Mouse (Mus musculus) neural tube, embryonic 11.5 days (tissue): ENCODE data around the gene Atxn1. TPM values are rescaled to one million over a fixed set of nuclear protein-coding genes. Genes with fewer than 3 reads are reported as not detected.
A peak's percentile ranks its signal among the peaks of the same experiment; 100 is the strongest.

Source experiments
- ATAC-seq: fragments of 200-750 bp; cut with Nextera tagmentation; 2 replicates; pipeline ENCODE4 v1.8.0; 2017; ENCODE audit warnings: moderate number of reproducible peaks, mild to moderate bottlenecking, moderate TSS enrichment, moderate library complexity; ENCODE audit not compliant: insufficient read depth, low FRiP score, low TSS enrichment
- DNase-seq: peaks from one replicate; pipeline ENCODE4 v3.0.0-alpha.2; 2015; ENCODE audit warnings: low spot score
- H3K27ac ChIP-seq: fragments of 300-500 bp; sonication (generic); 2 replicates; pipeline ENCODE4 v1.5.1; 2014; ENCODE audit warnings: low read depth, mild to moderate bottlenecking, low read length
- H3K27me3 ChIP-seq: fragments of 300-500 bp; sonication (generic); 2 replicates; pipeline ENCODE4 v1.6.1; 2014; ENCODE audit warnings: mild to moderate bottlenecking, low read length, mixed read lengths; ENCODE audit not compliant: control insufficient read depth, insufficient read depth
- H3K36me3 ChIP-seq: fragments of 300-500 bp; sonication (generic); 2 replicates; pipeline ENCODE4 v1.6.1; 2014; ENCODE audit warnings: mild to moderate bottlenecking, low read length, moderate library complexity, mixed read lengths; ENCODE audit not compliant: control insufficient read depth, insufficient read depth
- H3K4me1 ChIP-seq: fragments of 300-500 bp; sonication (generic); 2 replicates; pipeline ENCODE4 v1.6.1; 2014; ENCODE audit warnings: low read length, mixed read lengths; ENCODE audit not compliant: control insufficient read depth, insufficient read depth
- H3K4me2 ChIP-seq: fragments of 300-500 bp; sonication (generic); 2 replicates; pipeline ENCODE4 v1.6.1; 2014; ENCODE audit warnings: low read depth, mild to moderate bottlenecking, moderate library complexity
- H3K4me3 ChIP-seq: fragments of 300-500 bp; sonication (generic); 2 replicates; pipeline ENCODE4 v1.5.1; 2014; ENCODE audit warnings: low read depth, low read length
- H3K9ac ChIP-seq: fragments of 300-500 bp; sonication (generic); 2 replicates; pipeline ENCODE4 v1.6.1; 2014; ENCODE audit warnings: mild to moderate bottlenecking, low read length
- H3K9me3 ChIP-seq: fragments of 300-500 bp; sonication (generic); 2 replicates; pipeline ENCODE4 v1.6.1; 2016; ENCODE audit warnings: low read length; ENCODE audit not compliant: control insufficient read depth
- WGBS: fragments of 180-500 bp; shearing (Covaris S2); extraction: QIAGEN DNeasy Blood & Tissue Kit; methylation state at CpG from one replicate; pipeline ENCODE4 v1.1.7; 2014; 5-methylcytosine and 5-hydroxymethylcytosine counted together
- polyA plus RNA-seq: library from polyadenylated mRNA; unstranded; fragments of >200 nt; fragmentation: Nextera tagmentation; extraction: Ambion mirVana; gene quantifications from 2 replicates; pipeline ENCODE4 v1.2.1, GENCODE M21; 2014

The Atxn1 gene
- polyA plus RNA-seq, 1 experiment from 2014 or later, result 1.1 TPM

- no peaks in the 10 kb centered on the region for H3K9me3 ChIP-seq
- no peak overlapping the region for H3K9ac ChIP-seq
- H3K27ac ChIP-seq, result no peak overlapping the region
- 88% methylated on average over 6 of the region's 6 CpGs for WGBS
- no peaks in the 10 kb centered on the region for H3K36me3 ChIP-seq
- no peak overlapping the region for H3K4me3 ChIP-seq
- H3K4me1 ChIP-seq, result no peaks in the 10 kb centered on the region
- no peak for DNase-seq
- no peaks in the 10 kb centered on the region for H3K27me3 ChIP-seq
- no peak for ATAC-seq
- H3K4me2 ChIP-seq, result no peak overlapping the region
Measured at GRCm38 (mm10) chr13:45617988-45618387, 346.8 kb downstream of the Atxn1 start.

GRCm38 (mm10) chr13:45614762-45615161 lies 350.0 kb downstream of the Atxn1 start:
- H3K27me3 ChIP-seq, result no peaks in the 10 kb centered on the region
- 63% methylated on average over 11 of the region's 11 CpGs for WGBS
- no peaks in the 10 kb centered on the region for H3K36me3 ChIP-seq
- H3K4me1 ChIP-seq, result no peaks in the 10 kb centered on the region
- no peak overlapping the region for H3K9ac ChIP-seq
- no peaks in the 10 kb centered on the region for H3K9me3 ChIP-seq
- ATAC-seq (no peak), DNase-seq (no peak)
- H3K4me2 ChIP-seq, result no peak overlapping the region
- H3K27ac ChIP-seq, result no peak overlapping the region
- no peak overlapping the region for H3K4me3 ChIP-seq

- Histone ChIP-seq H3K9me3 (0 out of 2 replicates have a peak, but pooled peaks cover 3% of the 10 kb centered on the region), H3K4me1 (no peaks in the 10 kb centered on the region), H3K4me3 (no peak overlapping the region), H3K4me2 (no peak overlapping the region), H3K27ac (no peak overlapping the region), H3K9ac (no peak overlapping the region), H3K36me3 (no peaks in the 10 kb centered on the region), H3K27me3 (no peaks in the 10 kb centered on the region)
- ATAC-seq (no peak), DNase-seq (peak; percentile 38)
- WGBS, result 41% methylated on average over 5 of the region's 5 CpGs
Measured at GRCm38 (mm10) chr13:45613346-45613745, 351.5 kb downstream of the Atxn1 start.

DNA sequence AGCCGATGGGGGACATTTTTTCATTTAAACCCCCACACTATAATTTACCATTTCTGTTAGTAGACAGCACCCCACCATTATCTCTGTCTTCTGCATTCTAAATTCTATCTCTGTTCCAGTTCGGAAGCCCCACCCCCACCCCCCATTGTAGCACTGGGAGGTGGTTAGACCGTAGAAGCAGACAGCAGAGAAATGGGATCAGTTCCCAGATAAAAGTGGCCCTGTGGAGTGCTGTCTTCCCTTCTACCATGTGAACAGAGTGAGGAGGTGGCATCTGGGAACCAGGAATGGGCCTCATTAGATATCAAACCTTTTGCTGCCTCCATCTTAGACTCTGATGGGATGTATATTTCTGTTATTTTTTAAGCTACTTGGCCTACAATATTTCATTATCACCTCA lies 353.3 kb downstream of the Atxn1 start:
- H3K4me1 ChIP-seq, result no peaks in the 10 kb centered on the region
- H3K9ac ChIP-seq, result no peak overlapping the region
- no peaks in the 10 kb centered on the region for H3K36me3 ChIP-seq
- H3K9me3 ChIP-seq, result 0 out of 2 replicates have a peak, but pooled peaks cover 3% of the 10 kb centered on the region
- H3K27me3 ChIP-seq, result no peaks in the 10 kb centered on the region
- H3K4me3 ChIP-seq, result no peak overlapping the region
- H3K4me2 ChIP-seq, result no peak overlapping the region
- WGBS, result 82% methylated on average over 3 of the region's 3 CpGs
- no peak for DNase-seq
- no peak overlapping the region for H3K27ac ChIP-seq
- no peak for ATAC-seq

- no peaks in the 10 kb centered on the region for H3K36me3 ChIP-seq
- H3K27me3 ChIP-seq, result no peaks in the 10 kb centered on the region
- H3K4me3 ChIP-seq, result no peak overlapping the region
- no peak overlapping the region for H3K9ac ChIP-seq
- DNase-seq, result no peak
- no peak overlapping the region for H3K27ac ChIP-seq
- 59% methylated on average over 4 of the region's 4 CpGs for WGBS
- no peaks in the 10 kb centered on the region for H3K4me1 ChIP-seq
- no peak overlapping the region for H3K4me2 ChIP-seq
- ATAC-seq, result no peak
- H3K9me3 ChIP-seq, result 0 out of 2 replicates have a peak, but pooled peaks cover 3% of the 10 kb centered on the region
Measured at GRCm38 (mm10) chr13:45609461-45609860, 355.3 kb downstream of the Atxn1 start.

- H3K27ac ChIP-seq, result no peak overlapping the region
- H3K9ac ChIP-seq, result no peak overlapping the region
- WGBS, result 96% methylated on average over 5 of the region's 5 CpGs
- no peak overlapping the region for H3K4me2 ChIP-seq
- no peaks in the 10 kb centered on the region for H3K36me3 ChIP-seq
- H3K27me3 ChIP-seq, result no peaks in the 10 kb centered on the region
- ATAC-seq (no peak), DNase-seq (no peak)
- H3K4me1 ChIP-seq, result no peaks in the 10 kb centered on the region
- 0 out of 2 replicates have a peak, but pooled peaks cover 3% of the 10 kb centered on the region for H3K9me3 ChIP-seq
- no peak overlapping the region for H3K4me3 ChIP-seq
Measured at GRCm38 (mm10) chr13:45608593-45608992, 356.2 kb downstream of the Atxn1 start.

- Histone ChIP-seq H3K9ac (no peak overlapping the region), H3K4me3 (no peak overlapping the region), H3K4me2 (no peak overlapping the region), H3K36me3 (no peaks in the 10 kb centered on the region), H3K4me1 (no peaks in the 10 kb centered on the region), H3K9me3 (0 out of 2 replicates have a peak, but pooled peaks cover 3% of the 10 kb centered on the region), H3K27ac (no peak overlapping the region), H3K27me3 (no peaks in the 10 kb centered on the region)
- no peak for ATAC-seq
- 56% methylated on average over 2 of the region's 2 CpGs for WGBS
- no peak for DNase-seq
Measured at GRCm38 (mm10) chr13:45607946-45608345, 356.9 kb downstream of the Atxn1 start.

GRCm38 (mm10) chr13:45603636-45604035 lies 361.2 kb downstream of the Atxn1 start:
- DNase-seq (no peak), ATAC-seq (no peak)
- no peaks in the 10 kb centered on the region for H3K27me3 ChIP-seq
- H3K9ac ChIP-seq, result no peak overlapping the region
- no peak overlapping the region for H3K4me3 ChIP-seq
- H3K4me2 ChIP-seq, result no peak overlapping the region
- WGBS, result 93% methylated on average over 6 of the region's 6 CpGs
- H3K27ac ChIP-seq, result no peak overlapping the region
- no peaks in the 10 kb centered on the region for H3K36me3 ChIP-seq
- no peaks in the 10 kb centered on the region for H3K4me1 ChIP-seq
- 0 out of 2 replicates have a peak, but pooled peaks cover 2% of the 10 kb centered on the region for H3K9me3 ChIP-seq

- 58% methylated on average over 6 of the region's 6 CpGs for WGBS
- Histone ChIP-seq H3K9ac (no peak overlapping the region), H3K27ac (no peak overlapping the region), H3K4me3 (no peak overlapping the region), H3K4me1 (no peaks in the 10 kb centered on the region), H3K4me2 (no peak overlapping the region), H3K36me3 (no peaks in the 10 kb centered on the region), H3K27me3 (no peaks in the 10 kb centered on the region), H3K9me3 (no peaks in the 10 kb centered on the region)
- DNase-seq (no peak), ATAC-seq (no peak)
Measured at GRCm38 (mm10) chr13:45600443-45600842, 364.4 kb downstream of the Atxn1 start.
